Mouse (Mus musculus) G1E (cell line): ENCODE measurements around the gene Khdrbs1.

ENCODE experiments used
- CTCF ChIP-seq: IDR thresholded peaks from 2 replicates; pipeline ENCODE4 v1.5.1; 2012; ENCODE audit warnings: low read depth, low read length, inconsistent platforms, mixed read lengths
- GATA1 ChIP-seq: IDR thresholded peaks from 2 replicates; pipeline ENCODE4 v1.6.1; 2012; ENCODE audit warnings: borderline replicate concordance, low read length, inconsistent platforms, mixed read lengths

DNA sequence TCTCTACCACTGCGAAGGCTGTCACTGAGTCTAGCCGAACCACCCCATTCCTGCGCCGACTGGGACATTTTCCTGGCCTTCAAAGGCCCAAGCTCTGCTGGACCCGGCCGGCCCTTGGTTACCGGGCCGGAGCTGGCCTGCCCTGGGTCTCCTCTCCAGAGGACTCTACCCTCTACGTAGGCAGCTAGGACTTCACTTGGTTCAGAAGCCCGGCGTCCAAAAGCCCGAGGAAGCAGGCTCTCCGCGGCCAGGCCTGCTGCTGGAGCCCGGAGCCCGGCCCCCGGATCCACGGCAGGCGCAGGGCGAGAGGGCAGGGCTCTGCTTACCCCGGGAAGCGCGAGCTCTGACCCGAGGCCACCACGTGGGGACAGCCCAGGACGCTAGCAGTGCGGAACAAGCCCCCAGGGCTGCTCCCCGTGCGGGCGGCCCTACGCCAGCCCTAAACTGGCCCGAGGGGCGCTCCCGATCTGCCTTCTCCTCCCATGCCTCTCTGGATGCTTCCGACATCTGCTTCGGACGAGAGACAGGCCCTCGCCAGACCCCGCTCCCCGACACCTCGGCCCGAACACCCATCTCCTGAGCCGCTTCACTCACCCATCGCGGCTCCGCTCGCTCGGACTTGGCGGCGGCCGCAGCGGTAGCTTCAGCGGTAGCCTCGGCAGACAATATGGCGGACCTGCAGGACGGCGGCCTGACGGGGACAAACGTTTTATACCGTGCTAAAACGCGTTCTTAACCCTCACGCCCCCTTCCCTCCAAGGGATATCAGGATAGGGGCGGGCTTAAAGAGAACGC, 69.8 kb downstream of the Khdrbs1 start, which contains the start of gene Kpna6:
- no peak for TF ChIP-seq GATA1
- no peak for TF ChIP-seq CTCF
